Mouse (Mus musculus) lung, adult 2 months (tissue): ENCODE measurements around the gene Tert. TPM values are rescaled to one million over a fixed set of nuclear protein-coding genes. Genes with fewer than 3 reads are reported as not detected.

ENCODE experiments used
- DNase-seq: peaks from one replicate; pipeline ENCODE4 v3.0.0; 2022
- H3K4me1 ChIP-seq: fragments of 200-500 bp; 2 replicates; pipeline ENCODE4 v1.6.1; 2011; ENCODE audit warnings: low read length; ENCODE audit not compliant: control insufficient read depth, insufficient read depth
- H3K4me3 ChIP-seq: fragments of 200-500 bp; replicated peaks from 2 replicates; pipeline ENCODE3; 2011; ENCODE audit warnings: low read depth, mild to moderate bottlenecking, control low read depth, low read length; ENCODE audit errors: extremely low read depth
- CTCF ChIP-seq: fragments of 200-500 bp; IDR thresholded peaks from 2 replicates; pipeline ENCODE4 v1.5.1; 2011; ENCODE audit warnings: mild to moderate bottlenecking, low read length, control low read depth; ENCODE audit not compliant: insufficient read depth
- POLR2A ChIP-seq: fragments of 200-500 bp; IDR thresholded peaks from 2 replicates; pipeline ENCODE4 v1.6.1; 2011; ENCODE audit warnings: low read depth, mild to moderate bottlenecking, control low read depth, low read length, borderline replicate concordance; ENCODE audit errors: extremely low read depth
- WGBS: fragments of 180-500 bp; shearing (Covaris S2); methylation state at CpG from one replicate; pipeline ENCODE4 v1.1.7; 2018; 5-methylcytosine and 5-hydroxymethylcytosine counted together
- polyA plus RNA-seq: library from polyadenylated mRNA; depleted of rRNA; stranded (reverse); fragments of >200 nt; gene quantifications from 2 replicates; pipeline ENCODE4 v1.2.3, GENCODE M21; 2012

Tert gene
- polyA plus RNA-seq, 1 experiment = 2.4 TPM

- DNase-seq = no peak
- TF ChIP-seq POLR2A (no peak), CTCF (0 out of 2 replicates have a peak, but pooled peaks have one; percentile 6)
- no peaks in the 10 kb centered on the region for H3K4me1 ChIP-seq
- no peak overlapping the region for H3K4me3 ChIP-seq
- WGBS = 67% methylated on average over 6 of the region's 6 CpGs
Measured at GRCm38 (mm10) chr13:73620637-73621036, 6.1 kb upstream of the Tert start.

GRCm38 (mm10) chr13:73626410-73626744 is 334 bp upstream of the Tert start:
- no peak for DNase-seq
- 48% methylated on average over 6 of the region's 6 CpGs for WGBS
- no peak for TF ChIP-seq POLR2A
- no peak; the same call in 1 of the 2 replicates for TF ChIP-seq CTCF
- Histone ChIP-seq H3K4me1 (peaks cover 7% of the 10 kb centered on the region), H3K4me3 (peak overlapping the region; percentile 65)

- DNase-seq = no peak
- Histone ChIP-seq H3K4me3 (no peak overlapping the region), H3K4me1 (peaks cover 7% of the 10 kb centered on the region)
- TF ChIP-seq CTCF (no peak), POLR2A (no peak)
- WGBS = 84% methylated on average over 11 of the region's 11 CpGs
Measured at GRCm38 (mm10) chr13:73628586-73629113, 1.9 kb downstream of the Tert start.

- TF ChIP-seq CTCF (no peak), POLR2A (no peak)
- no peak for DNase-seq
- no peak overlapping the region for H3K4me3 ChIP-seq
- WGBS = 88% methylated on average over 3 of the region's 3 CpGs
- peaks cover 5% of the 10 kb centered on the region for H3K4me1 ChIP-seq
Measured at GRCm38 (mm10) chr13:73631837-73632236, 5.1 kb downstream of the Tert start.

GRCm38 (mm10) chr13:73637826-73638225 is 11.1 kb downstream of the Tert start:
- TF ChIP-seq POLR2A (no peak), CTCF (no peak)
- no peak for DNase-seq
- WGBS = 49% methylated on average over 5 of the region's 6 CpGs
- Histone ChIP-seq H3K4me3 (no peak overlapping the region), H3K4me1 (no peaks in the 10 kb centered on the region)

GRCm38 (mm10) chr13:73641296-73641695 is 14.6 kb downstream of the Tert start:
- TF ChIP-seq CTCF (no peak), POLR2A (no peak)
- no peak for DNase-seq
- no peak overlapping the region for H3K4me3 ChIP-seq
- H3K4me1 ChIP-seq = no peaks in the 10 kb centered on the region
- 81% methylated on average over 4 of the region's 4 CpGs for WGBS

GRCm38 (mm10) chr13:73646397-73647087 is 19.8 kb downstream of the Tert start:
- no peaks in the 10 kb centered on the region for H3K4me1 ChIP-seq
- 43% methylated on average over 6 of the region's 6 CpGs for WGBS
- no peak overlapping the region for H3K4me3 ChIP-seq
- no peak for TF ChIP-seq POLR2A
- peak; percentile 70 for TF ChIP-seq CTCF
- DNase-seq = peak; percentile 22

- WGBS = 82% methylated on average over 3 of the region's 3 CpGs
- TF ChIP-seq POLR2A (no peak), CTCF (no peak)
- Histone ChIP-seq H3K4me1 (no peaks in the 10 kb centered on the region), H3K4me3 (no peak overlapping the region)
- DNase-seq = no peak
Measured at GRCm38 (mm10) chr13:73653266-73653665, 26.6 kb downstream of the Tert start.

- TF ChIP-seq CTCF (no peak), POLR2A (no peak)
- Histone ChIP-seq H3K4me1 (no peaks in the 10 kb centered on the region), H3K4me3 (no peak overlapping the region)
- 54% methylated on average over 3 of the region's 3 CpGs for WGBS
- no peak for DNase-seq
Measured at GRCm38 (mm10) chr13:73654976-73655375, 28.3 kb downstream of the Tert start.

GRCm38 (mm10) chr13:73658953-73659352 is 32.2 kb downstream of the Tert start:
- DNase-seq = no peak
- TF ChIP-seq POLR2A (no peak), CTCF (no peak)
- Histone ChIP-seq H3K4me1 (no peaks in the 10 kb centered on the region), H3K4me3 (no peak overlapping the region)
- WGBS = 36% methylated on average over 2 of the region's 2 CpGs
